Comparison of ENCODE assay signal across 27 mouse cellular contexts in the genomic region with DNA sequence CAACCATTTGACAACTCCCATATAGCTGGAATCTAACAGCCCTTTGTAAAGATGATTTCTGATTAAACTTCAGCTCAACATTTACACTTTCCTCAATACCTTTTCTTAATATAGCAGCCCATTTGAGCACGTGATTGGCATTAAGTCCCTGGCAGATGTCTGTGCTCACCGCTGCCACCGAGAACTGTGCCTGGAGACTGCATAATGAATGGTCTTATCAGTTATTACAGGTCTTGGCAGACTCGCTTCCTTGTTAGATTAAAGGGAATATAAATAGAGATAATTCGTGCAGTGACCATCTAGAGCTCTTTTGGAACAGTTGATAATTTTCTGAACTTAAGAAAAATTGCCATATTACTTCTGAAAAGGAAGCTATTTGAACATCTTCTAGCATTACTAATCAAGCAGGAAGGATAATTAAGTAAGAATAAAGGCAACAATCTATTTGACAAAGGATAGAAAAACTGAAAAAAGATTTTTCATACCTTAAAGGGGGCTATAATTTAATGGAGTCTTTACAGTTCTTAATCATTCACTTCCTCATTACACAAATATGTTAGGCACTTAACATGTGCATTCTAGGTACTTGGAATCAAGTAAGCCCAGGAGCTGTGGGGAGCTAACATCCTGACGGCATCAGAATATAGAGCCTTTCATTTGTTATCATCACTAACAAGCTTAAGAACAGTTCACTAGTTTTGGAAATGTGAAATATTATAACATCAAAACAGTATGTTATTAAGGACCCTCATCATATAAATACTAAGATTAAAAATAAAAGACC.
DNase-seq lines count a peak whose midpoint lies in the region; ATAC-seq and TF ChIP-seq lines count a peak whose summit lies in the region.
"Had no signal": no experiment of that assay in that cellular context is flagged by ENCODE, and none has a peak within 500 bp of the region (broad histone marks: within the 10 kb centered on the region; RNA-seq: fewer than 3 reads in every experiment).

No protein-coding gene starts in this region.

- TF ChIP-seq RAD21 in MEL (IDR thresholded peaks at IDR 0.05; ENCODE audit: low read depth, low read length), result no peak

- ATAC-seq in hindbrain, embryonic 14.5 days (ENCODE audit: low FRiP score), result no peak
- ATAC-seq in hindbrain, embryonic 13.5 days (ENCODE audit: low FRiP score), result no peak
- peak; percentile 87 for ATAC-seq in megakaryocyte-erythroid progenitor cell, adult 5-6 weeks (replicated peaks; ENCODE audit: low FRiP score, low TSS enrichment, poor library complexity, severe bottlenecking)
- ATAC-seq: hindbrain, postnatal 0 days had no signal

- H3K27ac ChIP-seq in hindbrain, embryonic 14.5 days, result no peak overlapping the region
- H3K27ac ChIP-seq in hindbrain, embryonic 13.5 days, result no peak overlapping the region
- H3K27ac ChIP-seq in MEL (ENCODE audit: control insufficient read depth, low read depth, low read length), result no peak overlapping the region
- H3K27ac ChIP-seq: embryonic facial prominence, embryonic 13.5 days; forebrain, embryonic 12.5 days; hindbrain, postnatal 0 days; kidney, embryonic 15.5 days; left cerebral cortex, adult 2 months; limb, embryonic 13.5 days; lung, embryonic 15.5 days had no signal

- 44% methylated on average over 6 of the region's 6 CpGs for WGBS in hindbrain, embryonic 14.5 days
- 58% methylated on average over 6 of the region's 6 CpGs for WGBS in hindbrain, embryonic 13.5 days

- TF ChIP-seq EP300 in MEL (IDR thresholded peaks at IDR 0.05; ENCODE audit: low read depth in 1 of 2, low read length in 2 of 2), result peak; percentile 54 to 75; a peak in 2 of 4 replicates

- peak; percentile 33 for DNase-seq in hindbrain, embryonic 14.5 days (ENCODE audit: low spot score)
- DNase-seq in MEL (ENCODE audit: low read depth, low spot score), result peak; percentile 23
- peak; percentile 69 for DNase-seq in brain, embryonic 14.5 days (ENCODE audit: low read depth)
- no peak for DNase-seq in right cerebral cortex, adult 18-20 months
- no peak for DNase-seq in cerebellum, postnatal 4 days (ENCODE audit: low spot score in 2 of 2)
- DNase-seq: adrenal gland, adult 8-10 months; cerebellum, adult 11 months; cerebellum, adult 9-10 months; cerebellum, postnatal 36 days; gastrocnemius, postnatal 14 days; kidney, adult 11 months; kidney, postnatal 25 days; retina, postnatal 1 day; spleen, adult 18-20 months; thymus, adult 2 months; thymus, postnatal 36 days had no signal

- H3K4me2 ChIP-seq in hindbrain, embryonic 14.5 days (replicated peaks), result no peak overlapping the region
- no peak overlapping the region for H3K4me2 ChIP-seq in hindbrain, embryonic 13.5 days
- H3K4me2 ChIP-seq: embryonic facial prominence, embryonic 13.5 days; forebrain, embryonic 12.5 days; heart, embryonic 12.5 days; kidney, embryonic 15.5 days; limb, embryonic 13.5 days; liver, embryonic 11.5 days; lung, embryonic 15.5 days had no signal

- H3K9me3 ChIP-seq in hindbrain, embryonic 14.5 days (ENCODE audit: control insufficient read depth, low read length), result no peaks in the 10 kb centered on the region
- H3K9me3 ChIP-seq in hindbrain, embryonic 13.5 days, result no peaks in the 10 kb centered on the region
- H3K9me3 ChIP-seq in MEL (replicated peaks; ENCODE audit: insufficient read depth, low read length), result no peaks in the 10 kb centered on the region
- H3K9me3 ChIP-seq: embryonic facial prominence, embryonic 13.5 days; forebrain, embryonic 12.5 days; heart, embryonic 12.5 days; kidney, embryonic 15.5 days; limb, embryonic 13.5 days; lung, embryonic 15.5 days had no signal

- no peaks in the 10 kb centered on the region for H3K27me3 ChIP-seq in hindbrain, embryonic 14.5 days (ENCODE audit: control insufficient read depth, insufficient read depth, low read length)
- no peaks in the 10 kb centered on the region for H3K27me3 ChIP-seq in hindbrain, embryonic 13.5 days
- H3K27me3 ChIP-seq in MEL (ENCODE audit: control insufficient read depth in 1 of 2, insufficient read depth in 2 of 2, low read length in 2 of 2), result no peaks in the 10 kb centered on the region
- H3K27me3 ChIP-seq: embryonic facial prominence, embryonic 13.5 days; forebrain, embryonic 12.5 days; heart, embryonic 12.5 days; kidney, embryonic 15.5 days; limb, embryonic 13.5 days; lung, embryonic 15.5 days had no signal

- H3K9ac ChIP-seq in hindbrain, embryonic 14.5 days, result no peak overlapping the region
- H3K9ac ChIP-seq in hindbrain, embryonic 13.5 days, result no peak overlapping the region
- no peak overlapping the region for H3K9ac ChIP-seq in MEL (ENCODE audit: control insufficient read depth, low read depth, low read length, poor library complexity, severe bottlenecking)
- H3K9ac ChIP-seq: embryonic facial prominence, embryonic 13.5 days; forebrain, embryonic 12.5 days; heart, embryonic 12.5 days; kidney, embryonic 15.5 days; limb, embryonic 13.5 days; lung, embryonic 15.5 days had no signal

- no peak overlapping the region for H3K4me3 ChIP-seq in hindbrain, embryonic 14.5 days (replicated peaks; ENCODE audit: low read length)
- H3K4me3 ChIP-seq in hindbrain, embryonic 13.5 days, result no peak overlapping the region
- H3K4me3 ChIP-seq in MEL (ENCODE audit: control insufficient read depth in 1 of 2, insufficient read depth in 1 of 2, low read depth in 2 of 2, low read length in 2 of 2), result no peak overlapping the region
- H3K4me3 ChIP-seq: embryonic facial prominence, embryonic 13.5 days; forebrain, embryonic 12.5 days; heart, embryonic 12.5 days; kidney, embryonic 15.5 days; left cerebral cortex, adult 2 months; limb, embryonic 13.5 days; lung, embryonic 15.5 days had no signal

- no peaks in the 10 kb centered on the region for H3K36me3 ChIP-seq in hindbrain, embryonic 14.5 days (replicated peaks; ENCODE audit: control insufficient read depth, insufficient read depth)
- no peaks in the 10 kb centered on the region for H3K36me3 ChIP-seq in hindbrain, embryonic 13.5 days
- peaks cover 0 to 6% of the 10 kb centered on the region in 2 experiments; a peak in 2 of 4 replicates for H3K36me3 ChIP-seq in MEL (ENCODE audit: control insufficient read depth in 1 of 2, insufficient read depth in 2 of 2, low read length in 2 of 2)
- H3K36me3 ChIP-seq: embryonic facial prominence, embryonic 13.5 days; forebrain, embryonic 12.5 days; heart, embryonic 12.5 days; kidney, embryonic 15.5 days; limb, embryonic 13.5 days; lung, embryonic 15.5 days had no signal

- H3K4me1 ChIP-seq in hindbrain, embryonic 14.5 days (replicated peaks; ENCODE audit: control insufficient read depth, insufficient read depth, low read length), result peaks cover 4% of the 10 kb centered on the region; the same call in 1 of the 2 replicates
- H3K4me1 ChIP-seq in hindbrain, embryonic 13.5 days (replicated peaks), result peaks cover 13% of the 10 kb centered on the region
- peaks cover 3% of the 10 kb centered on the region in 2 experiments; a peak in 3 of 4 replicates for H3K4me1 ChIP-seq in MEL (ENCODE audit: control insufficient read depth in 1 of 2, insufficient read depth in 2 of 2, low read length in 2 of 2)
- H3K4me1 ChIP-seq: embryonic facial prominence, embryonic 13.5 days; kidney, embryonic 15.5 days; limb, embryonic 13.5 days; lung, embryonic 15.5 days had no signal

- H3K79me2 ChIP-seq in MEL (ENCODE audit: control insufficient read depth, insufficient read depth, low read length, poor library complexity), result no peaks in the 10 kb centered on the region

- no peak for TF ChIP-seq POLR2A in MEL (IDR thresholded peaks at IDR 0.05; ENCODE audit: control insufficient read depth in 1 of 2, insufficient read depth in 1 of 2, low read depth in 1 of 2, low read length in 2 of 2, poor library complexity in 1 of 2)
- no peak for TF ChIP-seq POLR2A in brain, embryonic 14.5 days (IDR thresholded peaks at IDR 0.05; ENCODE audit: borderline replicate concordance, extremely low read depth, insufficient read depth, insufficient read length, poor library complexity, severe bottlenecking)

- no peak for TF ChIP-seq CTCF in MEL (IDR thresholded peaks at IDR 0.05 in 2 of 3, conservative IDR thresholded peaks at IDR 0.05 in 1 of 3; ENCODE audit: control insufficient read depth in 1 of 3, insufficient read depth in 1 of 3, low read depth in 2 of 3, low read length in 3 of 3, poor library complexity in 1 of 3, severe bottlenecking in 1 of 3)
- no peak for TF ChIP-seq CTCF in brain, embryonic 14.5 days (IDR thresholded peaks at IDR 0.05; ENCODE audit: borderline replicate concordance, extremely low read depth, insufficient read depth, insufficient read length)

TF ChIP-seq in MEL, 35 proteins besides CTCF, POLR2A, EP300 and RAD21:
- no peak for TF ChIP-seq ZMIZ1 (IDR thresholded peaks at IDR 0.05; ENCODE audit: low read depth, low read length)
- peak; percentile 75; the same call in 1 of the 2 replicates for TF ChIP-seq BHLHE40 (IDR thresholded peaks at IDR 0.05; ENCODE audit: borderline replicate concordance, low read depth, low read length)
- no peak for TF ChIP-seq HCFC1 (IDR thresholded peaks at IDR 0.05; ENCODE audit: low read depth, low read length)
- TF ChIP-seq GATA1 (IDR thresholded peaks at IDR 0.05; ENCODE audit: low read depth, low read length), result peak; percentile 61
- no peak for TF ChIP-seq E2F4 (IDR thresholded peaks at IDR 0.05; ENCODE audit: borderline replicate concordance, low read depth, low read length)
- TF ChIP-seq SIN3A (IDR thresholded peaks at IDR 0.05; ENCODE audit: low read length), result no peak
- TF ChIP-seq MXI1 (IDR thresholded peaks at IDR 0.05; ENCODE audit: low read depth, low read length), result peak; percentile 44; the same call in 1 of the 2 replicates
- peak; percentile 84 for TF ChIP-seq TCF12 (IDR thresholded peaks at IDR 0.05; ENCODE audit: low read depth, low read length)
- peak; percentile 43; the same call in 1 of the 2 replicates for TF ChIP-seq ETS1 (IDR thresholded peaks at IDR 0.05; ENCODE audit: low read depth, low read length)
- no peak for TF ChIP-seq ZKSCAN1 (IDR thresholded peaks at IDR 0.05; ENCODE audit: low read depth, low read length)
- no peak for TF ChIP-seq SMC3 (IDR thresholded peaks at IDR 0.05; ENCODE audit: low read depth, low read length)
- TF ChIP-seq POLR2AphosphoS5 (IDR thresholded peaks at IDR 0.05; ENCODE audit: borderline replicate concordance, low read depth, low read length), result no peak
- 0 out of 4 replicates have a peak, but pooled peaks of 1 of the 2 experiments have one; percentile 32 for TF ChIP-seq USF2 (IDR thresholded peaks at IDR 0.05; ENCODE audit: borderline replicate concordance in 1 of 2, insufficient read depth in 1 of 2, low read depth in 1 of 2, low read length in 2 of 2)
- peak; percentile 61; the same call in 1 of the 2 replicates for TF ChIP-seq ELF1 (IDR thresholded peaks at IDR 0.05; ENCODE audit: low read depth, low read length)
- peak; percentile 87 for TF ChIP-seq USF1 (IDR thresholded peaks at IDR 0.05; ENCODE audit: low read depth, low read length)
- TF ChIP-seq JUND (IDR thresholded peaks at IDR 0.05; ENCODE audit: low read depth, low read length), result no peak

Comparison
In these comparisons a context has a peak if more than half of its experiments do, and no peak if none do; other contexts are left out.
1. DNase-seq: peak in hindbrain, embryonic 14.5 days (single experiment), MEL (single experiment) and brain, embryonic 14.5 days (single experiment); none in right cerebral cortex, adult 18-20 months (single experiment) and cerebellum, postnatal 4 days (0 of 2).